Mouse (Mus musculus): ENCODE measurements around the gene Rsph1.

Rsph1 gene

DNA sequence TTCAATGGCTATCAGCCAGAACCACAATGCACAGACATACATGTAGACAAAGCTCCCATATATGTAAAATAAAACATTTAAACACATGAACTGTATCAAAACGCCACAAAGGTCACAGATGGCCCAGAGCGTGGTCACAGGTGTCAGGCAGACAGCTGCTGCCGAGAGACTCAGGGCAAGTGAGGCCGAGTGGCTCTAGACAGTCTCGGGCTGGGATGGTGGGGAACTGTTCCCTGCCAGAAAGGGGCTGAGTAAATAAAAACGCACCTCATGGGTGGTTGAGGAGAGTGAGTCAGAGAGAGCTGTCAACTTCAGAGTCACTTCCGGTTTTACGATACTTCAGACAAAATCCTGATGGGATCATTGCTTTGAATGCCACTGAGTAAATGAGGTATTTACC lies 52.6 kb downstream of the Rsph1 start:
- TF ChIP-seq GATA4 (IDR thresholded peaks at IDR 0.05; ENCODE audit: insufficient replicate concordance, low read length): no peak

DNA sequence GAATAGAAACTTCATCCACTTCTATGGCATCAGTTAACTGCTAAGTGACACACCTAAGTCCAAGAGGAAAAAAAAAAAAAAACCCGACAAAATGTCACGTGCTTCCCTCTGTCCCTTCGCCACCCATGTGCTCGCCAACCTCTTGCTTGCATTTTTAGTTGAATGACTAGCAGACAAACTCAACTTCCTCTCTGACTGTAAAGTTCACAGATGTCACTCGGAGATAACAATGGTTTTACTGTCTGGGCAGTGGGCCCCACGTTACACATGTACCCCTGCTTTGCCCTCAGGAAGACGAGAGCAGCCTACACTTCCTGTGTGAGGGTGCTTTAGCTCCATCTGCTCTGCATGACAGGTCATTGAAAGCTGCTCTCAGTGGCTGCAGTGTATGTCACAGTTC lies 53.3 kb downstream of the Rsph1 start:
- TF ChIP-seq GATA4 (IDR thresholded peaks at IDR 0.05; ENCODE audit: insufficient replicate concordance, low read length): no peak

DNA sequence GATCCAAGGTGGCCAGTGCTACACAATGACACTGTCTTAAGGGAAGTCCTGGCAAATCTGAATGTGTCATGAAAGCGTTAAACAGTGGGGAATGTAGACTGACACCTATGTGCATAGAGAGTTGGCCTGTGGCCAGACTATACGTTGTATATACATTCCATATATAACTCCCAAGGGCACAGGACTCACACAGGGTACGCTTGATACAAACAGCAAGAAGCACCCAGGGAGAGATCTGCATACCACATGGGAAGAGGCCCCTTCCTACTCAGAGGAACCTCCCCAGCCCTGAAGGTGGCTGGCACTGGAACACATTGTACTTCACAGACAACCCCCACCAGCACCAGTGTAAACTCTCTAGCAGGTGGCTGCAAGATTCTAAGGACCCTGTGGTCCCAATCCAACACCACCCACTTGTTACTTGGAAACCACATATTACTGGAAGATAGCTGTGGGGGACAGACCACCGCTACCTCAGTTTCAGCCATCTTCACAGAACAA lies 54.3 kb downstream of the Rsph1 start:
- TF ChIP-seq GATA4 (IDR thresholded peaks at IDR 0.05; ENCODE audit: insufficient replicate concordance, low read length): no peak

DNA sequence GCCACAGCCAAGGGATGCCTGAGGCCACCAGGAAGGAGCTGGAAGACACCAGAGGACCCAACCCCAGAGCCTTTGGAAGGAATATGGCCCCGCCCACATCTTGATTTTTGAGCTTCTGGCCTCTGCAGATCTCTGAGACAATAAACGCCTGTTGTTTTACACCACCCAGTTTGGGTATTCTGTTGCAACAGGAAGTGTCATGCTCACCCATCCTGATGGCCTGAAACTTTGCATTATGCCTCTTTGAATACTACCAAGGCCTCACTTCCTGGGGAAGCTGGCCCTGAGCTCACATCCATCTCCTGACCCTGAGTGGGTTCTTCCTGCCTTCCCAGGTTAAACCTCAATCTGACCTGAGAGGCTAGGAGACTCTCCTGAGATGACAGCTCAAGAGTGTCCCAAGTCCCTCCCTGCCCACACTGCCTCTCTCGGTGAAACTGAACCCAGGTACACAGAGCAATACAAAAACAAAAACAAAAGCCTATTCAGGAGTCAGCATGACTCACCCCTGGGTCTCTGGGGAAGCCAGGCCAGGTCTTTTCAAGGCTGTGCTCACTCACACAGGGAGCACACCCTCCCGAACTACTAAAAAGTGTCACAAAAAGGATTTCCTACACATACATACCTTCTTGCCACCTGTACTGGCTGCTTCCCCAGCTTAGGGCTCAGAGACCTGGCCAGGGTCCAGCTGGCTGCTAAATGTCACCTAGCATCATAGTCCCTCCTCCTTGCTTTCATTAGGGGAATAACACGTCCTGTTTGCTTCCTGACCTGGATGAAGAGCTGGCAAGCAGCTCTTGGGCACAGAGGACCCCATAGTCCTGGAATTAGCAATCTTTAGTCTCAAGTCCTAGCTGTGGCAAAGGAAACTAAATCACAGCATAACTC lies 60.9 kb downstream of the Rsph1 start:
- TF ChIP-seq GATA4 (IDR thresholded peaks at IDR 0.05; ENCODE audit: insufficient replicate concordance, low read length): no peak

GRCm38 (mm10) chr17:31211881-31212280 lies 65.3 kb downstream of the Rsph1 start:
- no peak for TF ChIP-seq GATA4 (IDR thresholded peaks at IDR 0.05; ENCODE audit: insufficient replicate concordance, low read length)

DNA sequence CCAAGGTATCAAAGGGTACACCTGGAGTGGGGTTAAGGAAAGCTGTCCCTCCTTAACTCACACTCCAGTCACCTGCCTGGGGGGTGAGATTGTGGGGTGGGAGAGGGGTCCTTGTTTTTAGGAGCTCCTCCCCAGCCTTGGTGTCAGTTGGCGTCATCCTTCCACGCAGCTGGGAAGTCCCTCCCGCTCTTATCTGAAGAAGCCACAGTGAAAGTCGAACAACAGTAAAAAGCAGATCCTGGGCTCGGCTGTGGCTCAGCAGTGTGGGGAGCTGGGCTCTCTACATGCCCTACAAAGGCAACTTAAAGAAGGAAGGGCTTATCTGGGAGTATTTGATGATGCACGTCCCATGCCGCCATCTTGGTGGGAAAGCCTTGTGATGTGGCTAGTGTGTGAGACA lies 66.9 kb downstream of the Rsph1 start:
- TF ChIP-seq GATA4 (IDR thresholded peaks at IDR 0.05; ENCODE audit: insufficient replicate concordance, low read length): no peak

- no peak for TF ChIP-seq GATA4 (IDR thresholded peaks at IDR 0.05; ENCODE audit: insufficient replicate concordance, low read length)
Measured at GRCm38 (mm10) chr17:31209376-31209930, 67.7 kb downstream of the Rsph1 start.

DNA sequence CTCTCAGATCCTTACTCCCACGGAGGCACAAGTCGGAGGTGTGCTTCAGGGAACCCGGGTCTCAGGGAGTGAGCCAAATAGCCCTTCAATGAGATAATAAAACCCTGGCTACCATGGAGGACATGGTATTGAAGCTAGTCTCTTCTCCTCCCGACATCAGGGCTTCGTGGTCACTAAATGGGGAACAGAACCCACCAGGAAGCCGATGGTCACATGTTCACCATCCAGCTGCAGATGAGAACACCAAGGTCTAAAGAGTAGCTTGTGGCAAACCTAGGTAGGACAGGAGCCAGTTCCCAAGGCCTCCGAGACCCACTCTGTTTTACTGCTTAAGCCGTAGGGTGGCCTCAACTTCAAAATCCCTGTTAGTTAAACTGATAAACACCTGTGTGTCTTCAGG lies 68.5 kb downstream of the Rsph1 start:
- no peak for TF ChIP-seq GATA4 (IDR thresholded peaks at IDR 0.05; ENCODE audit: insufficient replicate concordance, low read length)

DNA sequence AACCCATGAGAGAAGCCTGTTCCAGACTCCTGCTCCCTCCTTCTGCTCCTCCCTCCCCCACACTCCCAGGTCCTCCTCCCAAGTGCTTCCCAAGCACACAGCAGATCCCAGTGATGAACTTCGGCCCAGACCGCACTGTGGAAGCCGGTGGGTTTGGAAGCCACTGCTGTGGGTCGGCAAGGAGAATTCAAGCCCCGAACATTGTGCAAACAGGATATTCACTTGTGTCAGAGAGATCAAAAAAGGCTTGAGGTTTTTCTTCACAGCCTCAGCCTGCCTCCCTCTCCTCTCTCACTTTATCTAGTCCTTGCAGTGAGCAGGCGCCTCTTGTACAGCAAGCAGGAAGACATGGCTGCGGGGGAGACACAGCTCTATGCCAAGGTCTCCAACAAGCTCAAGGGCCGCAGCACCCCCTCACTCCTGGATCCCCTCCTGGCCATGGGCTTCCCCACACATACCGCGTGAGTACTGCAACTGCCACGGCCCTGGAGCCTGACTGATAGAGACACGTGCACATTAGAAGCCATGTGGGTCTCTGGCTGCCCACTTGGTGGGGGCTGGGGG lies 69.3 kb downstream of the Rsph1 start, which contains the start of gene Ubash3a:
Ubash3a (plus strand) TSS at position 103 of the 564 bp plus-strand sequence.
- no peak for TF ChIP-seq GATA4 (IDR thresholded peaks at IDR 0.05; ENCODE audit: insufficient replicate concordance, low read length)

All from liver, adult (tissue).